Mouse (Mus musculus): ENCODE results near the gene Hist1h2bn.
"Not testable (repeated sequence)": the region's sequence is repeated elsewhere in the genome, so short reads cannot be mapped to it uniquely, and the experiment has no call there.

- not testable (repeated sequence) for TF ChIP-seq CTCF (IDR thresholded peaks at IDR 0.05 in 2 of 3, conservative IDR thresholded peaks at IDR 0.05 in 1 of 3; ENCODE audit: control insufficient read depth in 1 of 3, insufficient read depth in 1 of 3, low read depth in 2 of 3, low read length in 3 of 3, poor library complexity in 1 of 3, severe bottlenecking in 1 of 3); TCF12 (IDR thresholded peaks at IDR 0.05; ENCODE audit: low read depth, low read length); E2F4 (IDR thresholded peaks at IDR 0.05; ENCODE audit: borderline replicate concordance, low read depth, low read length); USF2 (IDR thresholded peaks at IDR 0.05; ENCODE audit: borderline replicate concordance in 1 of 2, insufficient read depth in 1 of 2, low read depth in 1 of 2, low read length in 2 of 2); ZNF384 (IDR thresholded peaks at IDR 0.05; ENCODE audit: low read depth, low read length); USF1 (IDR thresholded peaks at IDR 0.05; ENCODE audit: low read depth, low read length); UBTF (IDR thresholded peaks at IDR 0.05; ENCODE audit: borderline replicate concordance, insufficient read depth, low read depth, low read length); MEF2A (IDR thresholded peaks at IDR 0.05; ENCODE audit: extremely low read depth, insufficient replicate concordance, low read depth, low read length, poor library complexity, severe bottlenecking); ELF1 (IDR thresholded peaks at IDR 0.05; ENCODE audit: low read depth, low read length); MAX (IDR thresholded peaks at IDR 0.05; ENCODE audit: low read length); MAFK (IDR thresholded peaks at IDR 0.05; ENCODE audit: borderline replicate concordance, low read depth, low read length)
- peak in 1 of 2 experiments; percentile 81; a peak in 2 of 4 replicates for TF ChIP-seq POLR2A (IDR thresholded peaks at IDR 0.05; ENCODE audit: control insufficient read depth in 1 of 2, insufficient read depth in 1 of 2, low read depth in 1 of 2, low read length in 2 of 2, poor library complexity in 1 of 2)
These were observed 33.1 kb downstream of the Hist1h2bn start, which contains the start of the genes Hist1h2an and Hist1h2bp for GRCm38 (mm10) chr13:21786899-21787629.

Data from MEL (cell line).